Mouse (Mus musculus) lung, postnatal 0 days (tissue): ENCODE measurements around the gene 4933430I17Rik. TPM values are rescaled to one million over a fixed set of nuclear protein-coding genes. Genes with fewer than 3 reads are reported as not detected.

Source experiments
- ATAC-seq: fragments of 200-750 bp; cut with Nextera tagmentation; 2 replicates; pipeline ENCODE4 v1.8.0; 2017; ENCODE audit warnings: moderate library complexity
- DNase-seq: peaks from one replicate; pipeline ENCODE4 v3.0.0-alpha.2; 2016; ENCODE audit warnings: low spot score
- H3K27ac ChIP-seq: fragments of 300-500 bp; sonication (generic); 2 replicates; pipeline ENCODE4 v1.5.1; 2014; ENCODE audit warnings: antibody characterized with exemption, mild to moderate bottlenecking, low read length, mixed read lengths
- H3K27me3 ChIP-seq: fragments of 300-500 bp; sonication (generic); replicated peaks from 2 replicates; pipeline ENCODE4 v1.6.1; 2014; ENCODE audit warnings: low read length, mixed read lengths; ENCODE audit not compliant: insufficient read depth
- H3K36me3 ChIP-seq: fragments of 300-500 bp; sonication (generic); 2 replicates; pipeline ENCODE4 v1.6.1; 2014; ENCODE audit warnings: low read length, mixed read lengths; ENCODE audit not compliant: insufficient read depth
- H3K4me1 ChIP-seq: fragments of 300-500 bp; sonication (generic); 2 replicates; pipeline ENCODE4 v1.6.1; 2014; ENCODE audit warnings: antibody characterized with exemption, low read depth, low read length, mixed read lengths; ENCODE audit not compliant: insufficient read depth
- H3K4me2 ChIP-seq: fragments of 300-500 bp; sonication (generic); replicated peaks from 2 replicates; pipeline ENCODE4 v1.6.1; 2014; ENCODE audit warnings: low read depth, mild to moderate bottlenecking, low read length, moderate library complexity, mixed read lengths
- H3K4me3 ChIP-seq: fragments of 300-500 bp; sonication (generic); 2 replicates; pipeline ENCODE4 v1.5.1; 2014; ENCODE audit warnings: low read depth, low read length
- H3K9ac ChIP-seq: fragments of 300-500 bp; sonication (generic); replicated peaks from 2 replicates; pipeline ENCODE4 v1.6.1; 2014; ENCODE audit warnings: low read depth, mild to moderate bottlenecking
- H3K9me3 ChIP-seq: fragments of 300-500 bp; sonication (generic); 2 replicates; pipeline ENCODE4 v1.6.1; 2016; ENCODE audit warnings: low read length, mixed read lengths
- CTCF ChIP-seq: IDR thresholded peaks from 2 replicates; pipeline ENCODE4 v1.5.1; 2016; ENCODE audit warnings: antibody characterized with exemption, mild to moderate bottlenecking
- EP300 ChIP-seq: IDR thresholded peaks from 2 replicates; pipeline ENCODE4 v1.6.1; 2016; ENCODE audit warnings: antibody characterized with exemption, mild to moderate bottlenecking, control low read depth
- WGBS: fragments of 180-500 bp; shearing (Covaris S2); extraction: QIAGEN DNeasy Blood & Tissue Kit; methylation state at CpG from one replicate; pipeline ENCODE4 v1.1.7; 2014; 5-methylcytosine and 5-hydroxymethylcytosine counted together
- polyA plus RNA-seq: library from polyadenylated mRNA; unstranded; fragments of >200 nt; fragmentation: Nextera tagmentation; extraction: Ambion mirVana; gene quantifications from 2 replicates; pipeline ENCODE4 v1.2.1, GENCODE M21; 2015

4933430I17Rik gene
- polyA plus RNA-seq, 1 experiment from 2014 or later: 0.21 TPM

- Histone ChIP-seq H3K4me2 (no peak overlapping the region), H3K4me3 (no peak overlapping the region), H3K27me3 (no peaks in the 10 kb centered on the region), H3K9ac (no peak overlapping the region), H3K4me1 (no peaks in the 10 kb centered on the region), H3K36me3 (no peaks in the 10 kb centered on the region), H3K9me3 (no peaks in the 10 kb centered on the region), H3K27ac (no peak overlapping the region)
- DNase-seq (no peak), ATAC-seq (no peak)
- TF ChIP-seq EP300 (no peak), CTCF (no peak)
- WGBS: 45% methylated on average over 4 of the region's 4 CpGs
Observed at GRCm38 (mm10) chr4:62562006-62562405, 36.8 kb downstream of the 4933430I17Rik start.

GRCm38 (mm10) chr4:62566530-62566929 lies 41.4 kb downstream of the 4933430I17Rik start:
- 0 out of 2 replicates have a peak overlapping the region, but pooled peaks have one; percentile 21 for H3K27ac ChIP-seq
- no peaks in the 10 kb centered on the region for H3K36me3 ChIP-seq
- DNase-seq: peak; percentile 70
- H3K9ac ChIP-seq: no peak overlapping the region
- no peaks in the 10 kb centered on the region for H3K9me3 ChIP-seq
- ATAC-seq: peak; percentile 72
- no peaks in the 10 kb centered on the region for H3K4me1 ChIP-seq
- H3K4me2 ChIP-seq: no peak overlapping the region
- no peaks in the 10 kb centered on the region for H3K27me3 ChIP-seq
- peak; percentile 79 for TF ChIP-seq EP300
- peak; percentile 11; the same call in 1 of the 2 replicates for TF ChIP-seq CTCF
- no peak overlapping the region for H3K4me3 ChIP-seq
- WGBS: 51% methylated on average over 4 of the region's 4 CpGs

- DNase-seq (no peak), ATAC-seq (no peak)
- Histone ChIP-seq H3K36me3 (no peaks in the 10 kb centered on the region), H3K9me3 (no peaks in the 10 kb centered on the region), H3K27ac (no peak overlapping the region), H3K4me1 (no peaks in the 10 kb centered on the region), H3K4me3 (no peak overlapping the region), H3K27me3 (no peaks in the 10 kb centered on the region), H3K9ac (no peak overlapping the region), H3K4me2 (no peak overlapping the region)
- TF ChIP-seq EP300 (no peak), CTCF (no peak)
- WGBS: 67% methylated on average over 6 of the region's 6 CpGs
Observed at GRCm38 (mm10) chr4:62567696-62568095, 42.5 kb downstream of the 4933430I17Rik start.

GRCm38 (mm10) chr4:62568359-62568758 lies 43.2 kb downstream of the 4933430I17Rik start:
- H3K4me1 ChIP-seq: no peaks in the 10 kb centered on the region
- WGBS: 62% methylated on average over 1 of the region's 1 CpGs
- no peaks in the 10 kb centered on the region for H3K36me3 ChIP-seq
- ATAC-seq (no peak), DNase-seq (no peak)
- no peak overlapping the region for H3K4me3 ChIP-seq
- no peak overlapping the region for H3K9ac ChIP-seq
- no peak overlapping the region for H3K4me2 ChIP-seq
- no peaks in the 10 kb centered on the region for H3K9me3 ChIP-seq
- H3K27me3 ChIP-seq: no peaks in the 10 kb centered on the region
- no peak overlapping the region for H3K27ac ChIP-seq
- TF ChIP-seq EP300 (no peak), CTCF (no peak)

- no peak overlapping the region for H3K9ac ChIP-seq
- peak; percentile 56 for ATAC-seq
Observed at GRCm38 (mm10) chr4:62569603-62570002, 44.4 kb downstream of the 4933430I17Rik start.

GRCm38 (mm10) chr4:62570029-62570428 lies 44.9 kb downstream of the 4933430I17Rik start:
- TF ChIP-seq CTCF (no peak), EP300 (peak; percentile 96)
- Histone ChIP-seq H3K4me2 (no peak overlapping the region), H3K9ac (no peak overlapping the region), H3K27me3 (no peaks in the 10 kb centered on the region), H3K9me3 (no peaks in the 10 kb centered on the region), H3K27ac (no peak overlapping the region), H3K36me3 (no peaks in the 10 kb centered on the region), H3K4me1 (no peaks in the 10 kb centered on the region), H3K4me3 (no peak overlapping the region)
- 54% methylated on average over 5 of the region's 5 CpGs for WGBS
- ATAC-seq (peak; percentile 89), DNase-seq (peak; percentile 72)

More at GRCm38 (mm10) chr4:62569603-62570002, 44.4 kb downstream of the 4933430I17Rik start:
- no peaks in the 10 kb centered on the region for H3K36me3 ChIP-seq
- no peak for TF ChIP-seq CTCF
- TF ChIP-seq EP300: no peak
- DNase-seq: peak; percentile 33
- H3K9me3 ChIP-seq: no peaks in the 10 kb centered on the region
- H3K27me3 ChIP-seq: no peaks in the 10 kb centered on the region
- WGBS: 68% methylated on average over 5 of the region's 5 CpGs
- H3K4me3 ChIP-seq: no peak overlapping the region
- no peaks in the 10 kb centered on the region for H3K4me1 ChIP-seq
- H3K4me2 ChIP-seq: no peak overlapping the region
- peak overlapping the region; percentile 52 for H3K27ac ChIP-seq
